Mouse (Mus musculus): ENCODE data around the gene Pcdh7. TPM values are rescaled to one million over a fixed set of nuclear protein-coding genes. Genes with fewer than 3 reads are reported as not detected.

The Pcdh7 gene
- total and polyA plus RNA-seq, 3 experiments = not detected

- Histone ChIP-seq H3K27ac (ENCODE audit: control insufficient read depth, low read depth, low read length) (no peak overlapping the region), H3K9ac (ENCODE audit: control insufficient read depth, low read depth, low read length, poor library complexity, severe bottlenecking) (no peak overlapping the region), H3K9me3 (replicated peaks; ENCODE audit: insufficient read depth, low read length) (no peaks in the 10 kb centered on the region), H3K79me2 (ENCODE audit: control insufficient read depth, insufficient read depth, low read length, poor library complexity) (no peaks in the 10 kb centered on the region), H3K36me3 (ENCODE audit: control insufficient read depth in 1 of 2, insufficient read depth in 2 of 2, low read length in 2 of 2) (no peaks in the 10 kb centered on the region; a peak in 1 of 4 replicates), H3K4me1 (ENCODE audit: control insufficient read depth in 1 of 2, insufficient read depth in 2 of 2, low read length in 2 of 2) (no peaks in the 10 kb centered on the region), H3K27me3 (ENCODE audit: control insufficient read depth in 1 of 2, insufficient read depth in 2 of 2, low read length in 2 of 2) (no peaks in the 10 kb centered on the region), H3K4me3 (ENCODE audit: control insufficient read depth in 1 of 2, insufficient read depth in 1 of 2, low read depth in 2 of 2, low read length in 2 of 2) (no peak overlapping the region)
- TF ChIP-seq CHD2 (IDR thresholded peaks at IDR 0.05; ENCODE audit: low read length) (no peak), GABPA (IDR thresholded peaks at IDR 0.05; ENCODE audit: low read depth, low read length) (no peak), TBP (IDR thresholded peaks at IDR 0.05; ENCODE audit: low read depth, low read length) (no peak), ZNF384 (IDR thresholded peaks at IDR 0.05; ENCODE audit: low read depth, low read length) (no peak), BHLHE40 (IDR thresholded peaks at IDR 0.05; ENCODE audit: borderline replicate concordance, low read depth, low read length) (no peak), HCFC1 (IDR thresholded peaks at IDR 0.05; ENCODE audit: low read depth, low read length) (no peak), SIN3A (IDR thresholded peaks at IDR 0.05; ENCODE audit: low read length) (no peak)
- DNase-seq (ENCODE audit: low read depth, low spot score) = no peak
Measured at GRCm38 (mm10) chr5:57760069-57761063, 42.6 kb downstream of the Pcdh7 start.

- Histone ChIP-seq H3K4me3 (ENCODE audit: control insufficient read depth in 1 of 2, insufficient read depth in 1 of 2, low read depth in 2 of 2, low read length in 2 of 2) (no peak overlapping the region), H3K79me2 (ENCODE audit: control insufficient read depth, insufficient read depth, low read length, poor library complexity) (no peaks in the 10 kb centered on the region), H3K4me1 (ENCODE audit: control insufficient read depth in 1 of 2, insufficient read depth in 2 of 2, low read length in 2 of 2) (no peaks in the 10 kb centered on the region), H3K9me3 (replicated peaks; ENCODE audit: insufficient read depth, low read length) (no peaks in the 10 kb centered on the region), H3K36me3 (ENCODE audit: control insufficient read depth in 1 of 2, insufficient read depth in 2 of 2, low read length in 2 of 2) (no peaks in the 10 kb centered on the region; a peak in 1 of 4 replicates), H3K27ac (ENCODE audit: control insufficient read depth, low read depth, low read length) (no peak overlapping the region), H3K27me3 (ENCODE audit: control insufficient read depth in 1 of 2, insufficient read depth in 2 of 2, low read length in 2 of 2) (no peaks in the 10 kb centered on the region), H3K9ac (ENCODE audit: control insufficient read depth, low read depth, low read length, poor library complexity, severe bottlenecking) (no peak overlapping the region)
- no peak for TF ChIP-seq ZKSCAN1 (IDR thresholded peaks at IDR 0.05; ENCODE audit: low read depth, low read length)
- TF ChIP-seq MAFK (IDR thresholded peaks at IDR 0.05; ENCODE audit: borderline replicate concordance, low read depth, low read length) = no peak
- no peak for TF ChIP-seq EP300 (IDR thresholded peaks at IDR 0.05; ENCODE audit: low read depth in 1 of 2, low read length in 2 of 2)
- TF ChIP-seq MXI1 (IDR thresholded peaks at IDR 0.05; ENCODE audit: low read depth, low read length) = no peak
- no peak for TF ChIP-seq UBTF (IDR thresholded peaks at IDR 0.05; ENCODE audit: borderline replicate concordance, insufficient read depth, low read depth, low read length)
- TF ChIP-seq KAT2A (conservative IDR thresholded peaks at IDR 0.05; ENCODE audit: low read depth, low read length) = no peak
- no peak for TF ChIP-seq POLR2AphosphoS2 (IDR thresholded peaks at IDR 0.05; ENCODE audit: low read length)
- no peak for TF ChIP-seq BHLHE40 (IDR thresholded peaks at IDR 0.05; ENCODE audit: borderline replicate concordance, low read depth, low read length)
- TF ChIP-seq CHD1 (IDR thresholded peaks at IDR 0.05; ENCODE audit: low read depth, low read length) = no peak
- TF ChIP-seq MEF2A (IDR thresholded peaks at IDR 0.05; ENCODE audit: extremely low read depth, insufficient replicate concordance, low read depth, low read length, poor library complexity, severe bottlenecking) = no peak
- no peak for TF ChIP-seq USF1 (IDR thresholded peaks at IDR 0.05; ENCODE audit: low read depth, low read length)
- no peak for TF ChIP-seq POLR2AphosphoS5 (IDR thresholded peaks at IDR 0.05; ENCODE audit: borderline replicate concordance, low read depth, low read length)
- TF ChIP-seq ZC3H11A (IDR thresholded peaks at IDR 0.05; ENCODE audit: low read depth, low read length) = no peak
- TF ChIP-seq GATA1 (IDR thresholded peaks at IDR 0.05; ENCODE audit: low read depth, low read length) = no peak
- no peak for TF ChIP-seq SMC3 (IDR thresholded peaks at IDR 0.05; ENCODE audit: low read depth, low read length)
- TF ChIP-seq JUND (IDR thresholded peaks at IDR 0.05; ENCODE audit: low read depth, low read length) = no peak
- no peak for TF ChIP-seq ZNF384 (IDR thresholded peaks at IDR 0.05; ENCODE audit: low read depth, low read length)
- TF ChIP-seq MYB (IDR thresholded peaks at IDR 0.05; ENCODE audit: low read depth, low read length) = no peak
- TF ChIP-seq ZMIZ1 (IDR thresholded peaks at IDR 0.05; ENCODE audit: low read depth, low read length) = no peak
- DNase-seq (ENCODE audit: low read depth, low spot score) = no peak
Measured at GRCm38 (mm10) chr5:57765356-57765755, 47.6 kb downstream of the Pcdh7 start.

All from MEL (cell line).